Mouse (Mus musculus) midbrain, embryonic 15.5 days (tissue): ENCODE measurements around the gene Prph. TPM values are rescaled to one million over a fixed set of nuclear protein-coding genes. Genes with fewer than 3 reads are reported as not detected.

Experiments used
- ATAC-seq: fragments of 200-750 bp; cut with Nextera tagmentation; replicated peaks from 2 replicates; pipeline ENCODE4 v1.8.0; 2017; ENCODE audit warnings: moderate TSS enrichment
- H3K27ac ChIP-seq: fragments of 300-500 bp; sonication (generic); 2 replicates; pipeline ENCODE4 v1.5.1; 2015; ENCODE audit warnings: mild to moderate bottlenecking, inconsistent platforms
- H3K27me3 ChIP-seq: fragments of 300-500 bp; sonication (generic); replicated peaks from 2 replicates; pipeline ENCODE4 v1.6.1; 2015; ENCODE audit warnings: inconsistent platforms
- H3K36me3 ChIP-seq: fragments of 300-500 bp; sonication (generic); replicated peaks from 2 replicates; pipeline ENCODE4 v1.6.1; 2015; ENCODE audit warnings: inconsistent platforms
- H3K4me1 ChIP-seq: fragments of 300-500 bp; sonication (generic); 2 replicates; pipeline ENCODE4 v1.6.1; 2015; ENCODE audit warnings: inconsistent platforms
- H3K4me2 ChIP-seq: fragments of 300-500 bp; sonication (generic); 2 replicates; pipeline ENCODE4 v1.6.1; 2015; ENCODE audit warnings: inconsistent platforms, mild to moderate bottlenecking, moderate library complexity
- H3K4me3 ChIP-seq: fragments of 300-500 bp; sonication (generic); 2 replicates; pipeline ENCODE4 v1.5.1; 2015; ENCODE audit warnings: mild to moderate bottlenecking, inconsistent platforms
- H3K9ac ChIP-seq: fragments of 300-500 bp; sonication (generic); 2 replicates; pipeline ENCODE4 v1.6.1; 2015; ENCODE audit warnings: mild to moderate bottlenecking, inconsistent platforms
- H3K9me3 ChIP-seq: fragments of 300-500 bp; sonication (generic); 2 replicates; pipeline ENCODE4 v1.6.1; 2016; ENCODE audit warnings: inconsistent platforms
- WGBS: fragments of 180-500 bp; shearing (Covaris S2); methylation state at CpG from one replicate; pipeline ENCODE4 v1.1.7; 2015; ENCODE audit warnings: mixed read lengths; 5-methylcytosine and 5-hydroxymethylcytosine counted together
- polyA plus RNA-seq: library from polyadenylated mRNA; unstranded; fragments of >200 nt; fragmentation: Nextera tagmentation; extraction: Ambion mirVana; gene quantifications from 2 replicates; pipeline ENCODE4 v1.2.1, GENCODE M21; 2015

Prph gene
- polyA plus RNA-seq, 1 experiment from 2014 or later = 5.7 TPM

DNA sequence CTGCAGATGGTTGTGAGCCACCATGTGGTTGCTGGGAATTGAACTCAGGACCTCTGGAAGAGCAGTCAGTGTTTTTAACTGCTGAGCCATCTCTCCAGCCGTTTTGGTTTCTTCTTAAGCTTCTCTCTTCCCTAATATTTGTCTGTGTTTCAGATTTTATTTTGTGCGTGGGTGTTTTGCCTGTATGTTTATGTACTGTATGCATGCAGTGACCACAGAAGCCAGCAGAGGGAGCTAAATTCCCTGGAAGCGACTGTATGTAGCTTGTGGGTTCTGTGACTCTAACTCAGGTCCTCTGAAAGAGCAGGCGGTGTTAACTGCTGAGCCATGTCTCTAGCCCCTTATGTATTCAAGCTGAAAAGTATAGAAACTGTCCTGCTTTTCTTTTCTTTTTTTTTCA, 28.7 kb upstream of the Prph start:
- Histone ChIP-seq H3K36me3 (no peaks in the 10 kb centered on the region), H3K27me3 (peaks cover 3% of the 10 kb centered on the region; the same call in 1 of the 2 replicates), H3K4me3 (no peak overlapping the region), H3K9me3 (no peaks in the 10 kb centered on the region), H3K4me2 (no peak overlapping the region), H3K27ac (no peak overlapping the region), H3K4me1 (peaks cover 17% of the 10 kb centered on the region), H3K9ac (no peak overlapping the region)
- no peak for ATAC-seq
- WGBS = 57% methylated on average over 4 of the region's 4 CpGs

- no peak overlapping the region for H3K4me2 ChIP-seq
- H3K36me3 ChIP-seq = no peaks in the 10 kb centered on the region
- H3K27ac ChIP-seq = no peak overlapping the region
- H3K9me3 ChIP-seq = no peaks in the 10 kb centered on the region
- 73% methylated on average over 5 of the region's 5 CpGs for WGBS
- H3K27me3 ChIP-seq = peaks cover 3% of the 10 kb centered on the region; the same call in 1 of the 2 replicates
- H3K4me3 ChIP-seq = no peak overlapping the region
- no peak overlapping the region for H3K9ac ChIP-seq
- ATAC-seq = no peak
- peaks cover 17% of the 10 kb centered on the region for H3K4me1 ChIP-seq
Measured at GRCm38 (mm10) chr15:99027116-99027515, 27.9 kb upstream of the Prph start.

DNA sequence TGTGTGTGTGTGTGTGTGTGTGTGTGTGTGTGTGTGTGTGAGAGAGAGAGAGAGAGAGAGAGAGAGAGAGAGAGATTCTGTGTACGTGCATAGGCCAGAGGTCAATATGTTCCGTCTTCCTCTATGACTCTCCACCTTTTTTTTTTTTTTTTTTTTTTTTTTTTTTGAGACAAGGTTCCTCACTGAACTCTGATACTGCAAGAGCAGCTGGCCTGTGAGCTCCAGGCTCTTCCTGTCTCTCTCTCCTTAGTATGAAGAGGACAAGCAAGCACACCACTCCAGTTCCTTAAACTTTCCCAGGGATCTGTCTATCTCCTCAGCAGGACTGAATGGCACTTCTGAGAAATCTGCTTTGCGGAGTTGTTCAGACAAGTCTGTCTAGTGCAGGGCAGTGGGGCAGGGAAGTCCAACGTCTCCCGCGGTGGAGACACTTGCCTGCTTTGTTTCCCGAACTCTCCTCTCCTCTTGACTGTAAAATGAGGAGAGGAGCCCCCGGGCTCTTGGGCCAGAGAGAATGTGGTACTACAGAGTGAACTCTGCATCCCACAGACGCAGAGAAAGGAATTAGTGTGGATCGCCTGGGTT, 26.0 kb upstream of the Prph start:
- H3K27ac ChIP-seq = no peak overlapping the region
- peaks cover 23% of the 10 kb centered on the region for H3K4me1 ChIP-seq
- no peak overlapping the region for H3K9ac ChIP-seq
- H3K36me3 ChIP-seq = no peaks in the 10 kb centered on the region
- no peak for ATAC-seq
- peak overlapping the region; percentile 30 for H3K4me3 ChIP-seq
- peak overlapping the region; percentile 62 for H3K4me2 ChIP-seq
- 6% methylated on average over 10 of the region's 10 CpGs for WGBS
- H3K9me3 ChIP-seq = no peaks in the 10 kb centered on the region
- H3K27me3 ChIP-seq = peaks cover 3% of the 10 kb centered on the region; the same call in 1 of the 2 replicates

DNA sequence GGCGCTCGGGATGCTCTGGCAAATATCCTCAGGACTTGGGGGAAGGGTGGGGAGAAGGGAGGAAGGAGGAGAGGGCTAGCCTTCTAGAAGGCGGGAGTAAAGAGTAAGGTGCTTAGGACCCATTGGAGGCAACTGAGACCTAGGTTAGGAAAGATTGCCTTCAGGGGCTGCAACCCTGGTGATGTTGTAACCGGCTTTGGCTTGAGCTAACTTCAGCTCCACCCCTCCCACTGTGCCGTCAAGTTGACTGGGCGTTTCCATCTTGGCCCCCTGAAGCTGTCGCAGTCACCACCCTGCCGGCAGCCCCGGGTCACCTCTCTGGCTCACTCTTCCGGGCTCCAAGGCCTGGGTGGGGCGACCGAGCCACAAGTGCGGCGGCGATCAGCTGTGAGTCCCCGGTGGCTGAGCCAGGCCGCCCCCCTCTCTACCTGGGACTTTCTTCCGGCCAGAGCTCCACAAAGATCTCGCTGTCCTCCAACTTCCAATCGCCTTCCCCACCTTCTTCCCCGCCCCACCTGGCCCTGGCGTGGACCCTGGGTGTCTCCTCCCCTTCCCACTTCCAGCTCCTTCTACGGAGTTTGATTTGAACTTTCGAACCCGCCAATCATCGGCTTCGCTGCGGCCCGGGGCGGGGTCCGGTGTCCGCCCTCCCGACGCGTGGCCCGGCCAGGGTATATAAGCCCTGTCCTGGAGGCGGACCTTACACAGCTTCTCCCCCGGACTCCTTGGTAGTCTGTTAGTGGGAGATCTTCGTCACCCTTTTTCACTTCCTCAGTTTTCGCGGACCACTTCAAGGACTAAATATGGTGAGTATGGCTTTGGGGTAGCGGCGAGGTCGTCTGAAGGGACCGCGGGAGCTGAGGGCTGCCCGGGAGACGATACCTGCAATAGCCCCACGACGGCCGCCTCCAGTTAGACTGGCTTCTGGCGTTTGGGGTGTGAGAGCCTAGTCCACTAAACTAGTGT, 25.1 kb upstream of the Prph start, which contains the start of gene Tuba1c:
Gene Tuba1c (plus strand): TSS at position 273 of the 966 bp plus-strand sequence.
- ATAC-seq = peak; percentile 37; the same call in 1 of the 2 replicates
- H3K4me2 ChIP-seq = peak within 1 kb of the TSS; percentile 62
- 1% methylated on average over 52 of the region's 52 CpGs for WGBS
- H3K27ac ChIP-seq = no peak within 1 kb of the TSS
- peak within 1 kb of the TSS; percentile 30 for H3K4me3 ChIP-seq
- H3K9me3 ChIP-seq = no peaks in the 10 kb centered on the region
- no peak within 1 kb of the TSS for H3K9ac ChIP-seq
- peaks cover 23% of the 10 kb centered on the region for H3K4me1 ChIP-seq
- peaks cover 3% of the 10 kb centered on the region; the same call in 1 of the 2 replicates for H3K27me3 ChIP-seq
- no peaks in the 10 kb centered on the region for H3K36me3 ChIP-seq

GRCm38 (mm10) chr15:99030585-99031387, 24.2 kb upstream of the Prph start:
- Histone ChIP-seq H3K36me3 (no peaks in the 10 kb centered on the region), H3K9me3 (no peaks in the 10 kb centered on the region), H3K27me3 (peaks cover 3% of the 10 kb centered on the region; the same call in 1 of the 2 replicates), H3K27ac (no peak overlapping the region), H3K4me1 (peaks cover 23% of the 10 kb centered on the region), H3K4me3 (peak overlapping the region; percentile 30), H3K9ac (no peak overlapping the region), H3K4me2 (peak overlapping the region; percentile 62)
- WGBS = 15% methylated on average over 26 of the region's 26 CpGs
- no peak for ATAC-seq

DNA sequence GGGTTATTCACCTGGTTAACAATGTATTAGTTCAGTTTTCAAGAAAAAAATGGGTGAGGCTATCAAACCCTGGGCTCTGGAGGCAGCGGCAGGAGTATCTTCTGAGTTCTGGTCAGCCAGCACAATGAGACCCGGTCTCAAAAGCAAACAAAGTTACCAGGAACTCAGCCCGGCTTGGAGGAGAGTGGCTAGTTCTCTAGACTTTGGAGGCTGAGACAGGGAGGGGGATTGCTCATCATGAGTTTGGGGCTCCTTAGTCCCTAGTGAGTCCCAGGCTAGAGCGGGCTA, 23.6 kb upstream of the Prph start:
- 84% methylated on average over 4 of the region's 4 CpGs for WGBS
- Histone ChIP-seq H3K36me3 (no peaks in the 10 kb centered on the region), H3K4me2 (no peak overlapping the region), H3K27ac (no peak overlapping the region), H3K9ac (no peak overlapping the region), H3K4me3 (no peak overlapping the region), H3K27me3 (peaks cover 3% of the 10 kb centered on the region; the same call in 1 of the 2 replicates), H3K4me1 (peaks cover 23% of the 10 kb centered on the region), H3K9me3 (no peaks in the 10 kb centered on the region)
- ATAC-seq = no peak

DNA sequence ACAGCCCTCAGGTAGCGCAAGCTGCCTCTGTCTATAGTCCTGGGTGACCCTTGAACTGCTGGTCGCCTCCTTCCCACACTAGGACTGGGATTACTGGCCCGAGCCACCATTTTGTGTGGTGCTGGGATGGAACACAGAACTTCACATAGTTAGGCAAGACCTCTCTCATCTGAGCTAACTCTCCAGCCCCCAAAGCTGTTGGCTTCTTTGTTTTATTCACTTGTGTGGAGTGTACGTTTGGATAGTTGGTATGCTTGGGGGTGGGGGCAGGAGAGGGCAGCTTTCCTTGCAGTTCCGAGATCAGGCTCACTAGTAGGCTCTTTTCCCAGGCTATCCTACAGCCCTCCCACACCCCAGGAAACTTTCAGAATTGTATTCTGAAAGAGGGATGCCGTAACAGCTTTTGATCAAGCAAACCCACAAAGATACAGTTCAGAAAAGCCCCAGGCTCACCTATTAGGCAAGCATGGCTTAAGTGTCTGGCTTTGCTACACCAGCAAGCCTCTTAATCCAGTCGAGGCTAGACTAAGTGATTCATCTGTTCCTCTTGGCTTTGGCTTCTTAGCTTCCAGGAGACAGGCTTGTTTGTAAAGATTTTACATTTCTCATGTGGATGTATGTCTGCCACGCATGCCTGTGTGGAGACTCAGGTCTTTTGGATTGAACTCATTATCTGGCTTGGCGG, 22.8 kb upstream of the Prph start:
- 72% methylated on average over 9 of the region's 9 CpGs for WGBS
- no peak overlapping the region for H3K4me3 ChIP-seq
- no peak overlapping the region for H3K4me2 ChIP-seq
- H3K4me1 ChIP-seq = peaks cover 23% of the 10 kb centered on the region
- H3K9me3 ChIP-seq = no peaks in the 10 kb centered on the region
- H3K27ac ChIP-seq = no peak overlapping the region
- H3K36me3 ChIP-seq = no peaks in the 10 kb centered on the region
- ATAC-seq = no peak
- H3K9ac ChIP-seq = no peak overlapping the region
- H3K27me3 ChIP-seq = peaks cover 3% of the 10 kb centered on the region; the same call in 1 of the 2 replicates

GRCm38 (mm10) chr15:99032726-99033250, 22.2 kb upstream of the Prph start:
- no peak for ATAC-seq
- H3K9ac ChIP-seq = no peak overlapping the region
- peaks cover 3% of the 10 kb centered on the region; the same call in 1 of the 2 replicates for H3K27me3 ChIP-seq
- peaks cover 23% of the 10 kb centered on the region for H3K4me1 ChIP-seq
- no peak overlapping the region for H3K27ac ChIP-seq
- no peak overlapping the region for H3K4me2 ChIP-seq
- H3K9me3 ChIP-seq = no peaks in the 10 kb centered on the region
- no peaks in the 10 kb centered on the region for H3K36me3 ChIP-seq
- WGBS = 81% methylated on average over 7 of the region's 7 CpGs
- no peak overlapping the region for H3K4me3 ChIP-seq

- H3K9ac ChIP-seq = no peak overlapping the region
- no peaks in the 10 kb centered on the region for H3K9me3 ChIP-seq
- no peak overlapping the region for H3K4me3 ChIP-seq
- H3K4me2 ChIP-seq = no peak overlapping the region
- H3K27ac ChIP-seq = no peak overlapping the region
- no peaks in the 10 kb centered on the region; the same call in 1 of the 2 replicates for H3K27me3 ChIP-seq
- no peak for ATAC-seq
- 83% methylated on average over 7 of the region's 7 CpGs for WGBS
- H3K36me3 ChIP-seq = no peaks in the 10 kb centered on the region
- H3K4me1 ChIP-seq = peaks cover 23% of the 10 kb centered on the region
Measured at GRCm38 (mm10) chr15:99033498-99034270, 21.3 kb upstream of the Prph start.

DNA sequence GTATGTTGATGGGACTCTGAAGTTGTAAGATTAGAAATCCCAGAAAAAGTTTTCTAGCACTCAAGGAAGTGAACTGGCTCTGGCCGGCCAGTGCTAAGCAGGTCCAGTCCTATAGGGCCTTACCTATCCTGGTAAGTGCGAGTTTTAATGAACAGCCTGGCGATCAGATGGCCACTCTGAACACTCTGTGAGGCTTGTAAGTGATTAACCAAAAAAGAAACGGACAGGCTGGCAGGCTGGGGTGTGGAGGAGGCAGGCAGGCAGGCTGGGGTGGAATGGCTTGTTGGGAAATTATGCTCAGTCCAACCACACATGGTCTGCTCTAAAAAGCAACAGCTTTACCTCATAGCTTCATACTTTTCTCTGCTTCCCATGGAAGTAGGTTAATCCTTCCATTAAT, 19.5 kb upstream of the Prph start:
- ATAC-seq = no peak
- Histone ChIP-seq H3K9me3 (no peaks in the 10 kb centered on the region), H3K4me2 (no peak overlapping the region), H3K36me3 (no peaks in the 10 kb centered on the region), H3K4me3 (no peak overlapping the region), H3K27ac (no peak overlapping the region), H3K27me3 (no peaks in the 10 kb centered on the region), H3K4me1 (peaks cover 9% of the 10 kb centered on the region; the same call in 1 of the 2 replicates), H3K9ac (no peak overlapping the region)
- 85% methylated on average over 4 of the region's 4 CpGs for WGBS
